Mouse (Mus musculus) monocyte, adult 5-6 weeks (primary cell): ENCODE data around the gene Sobp. TPM values are rescaled to one million over a fixed set of nuclear protein-coding genes. Genes with fewer than 3 reads are reported as not detected.

Source experiments
- ATAC-seq: fragments of 153-309, 156-312 bp; replicated peaks from 2 replicates; pipeline ENCODE4 v1.8.0; 2017; ENCODE audit warnings: mild to moderate bottlenecking; ENCODE audit not compliant: low TSS enrichment, insufficient number of reproducible peaks, severe bottlenecking, poor library complexity, low FRiP score
- total RNA-seq: library from RNA; stranded (forward); fragments of 200-1000, 200-491, 200-594 nt; gene quantifications from 3 replicates; pipeline ENCODE4 v1.2.3, GENCODE M21; 2017

Gene Sobp
- total RNA-seq, 1 experiment from 2014 or later, result not detected

DNA sequence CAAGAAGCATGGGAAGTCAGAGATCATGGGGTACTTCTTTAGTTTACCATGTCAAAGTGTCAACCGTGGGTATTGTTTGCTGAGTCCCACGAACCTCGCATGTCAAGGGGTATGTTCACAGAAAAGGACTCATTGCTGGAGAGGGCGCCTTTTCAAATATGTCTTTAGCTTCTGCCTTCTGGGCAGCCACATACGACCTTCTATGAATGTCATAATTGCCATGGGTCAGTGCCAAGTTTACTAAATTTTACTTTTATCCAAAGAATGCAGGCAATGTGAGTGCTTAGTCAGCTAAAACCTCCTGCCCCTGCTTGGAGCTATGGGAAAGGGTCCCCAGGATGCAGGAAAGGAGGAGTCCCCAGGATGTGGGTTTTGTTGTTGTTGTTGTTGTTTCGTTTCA is 197.8 kb downstream of the Sobp start:
- ATAC-seq, result no peak

DNA sequence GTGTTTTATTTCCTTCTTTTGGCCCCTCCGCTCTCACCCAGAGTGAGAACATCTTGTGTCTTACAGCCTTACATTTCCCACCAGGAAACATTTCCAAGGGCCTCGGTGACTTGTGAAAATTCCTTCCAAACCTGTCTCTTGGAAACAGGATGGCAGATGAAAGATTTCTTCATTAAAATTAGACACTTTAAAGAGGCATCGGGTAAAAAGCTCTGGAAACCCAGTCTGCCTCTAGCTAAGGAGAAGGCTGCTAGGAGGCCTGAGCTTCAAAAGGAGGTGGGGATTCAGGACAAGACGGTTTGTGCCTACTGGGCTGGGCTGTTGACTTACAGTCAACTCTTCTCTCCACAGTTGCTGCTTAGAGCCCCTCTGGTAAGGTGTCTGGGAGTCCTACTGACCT is 200.8 kb downstream of the Sobp start:
- no peak for ATAC-seq

DNA sequence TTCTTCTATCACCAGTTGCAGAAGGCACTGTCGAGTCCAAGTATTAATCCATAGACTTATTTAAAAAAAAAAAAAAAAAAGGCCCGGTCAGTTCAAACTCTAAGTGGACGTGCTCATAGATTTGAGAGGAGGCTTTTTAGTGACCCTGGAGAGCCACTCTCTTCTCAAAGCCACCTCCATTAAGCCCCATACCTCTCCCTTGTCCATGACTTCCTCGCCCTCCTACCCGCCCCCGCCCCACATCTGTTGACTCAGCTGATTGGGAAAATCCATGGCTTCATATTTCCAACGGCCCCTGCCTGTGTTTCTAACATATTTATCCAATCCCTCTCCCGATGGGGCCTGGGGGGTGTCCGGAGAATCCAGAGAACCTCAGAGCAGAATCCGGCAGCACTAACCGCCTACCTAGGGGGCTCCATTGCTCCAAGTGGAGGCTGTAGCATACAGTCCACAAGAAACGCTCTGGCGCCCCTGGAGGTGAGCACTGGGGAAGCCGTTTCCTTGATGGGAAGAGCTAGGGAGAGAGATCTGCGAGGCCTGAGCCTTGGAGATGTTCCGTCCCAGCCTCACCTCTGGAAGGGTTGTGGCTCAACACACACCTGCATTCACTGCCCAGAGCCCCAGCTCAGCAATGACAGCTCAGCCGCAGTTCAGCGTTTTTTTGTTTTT is 201.7 kb downstream of the Sobp start:
- ATAC-seq, result no peak

DNA sequence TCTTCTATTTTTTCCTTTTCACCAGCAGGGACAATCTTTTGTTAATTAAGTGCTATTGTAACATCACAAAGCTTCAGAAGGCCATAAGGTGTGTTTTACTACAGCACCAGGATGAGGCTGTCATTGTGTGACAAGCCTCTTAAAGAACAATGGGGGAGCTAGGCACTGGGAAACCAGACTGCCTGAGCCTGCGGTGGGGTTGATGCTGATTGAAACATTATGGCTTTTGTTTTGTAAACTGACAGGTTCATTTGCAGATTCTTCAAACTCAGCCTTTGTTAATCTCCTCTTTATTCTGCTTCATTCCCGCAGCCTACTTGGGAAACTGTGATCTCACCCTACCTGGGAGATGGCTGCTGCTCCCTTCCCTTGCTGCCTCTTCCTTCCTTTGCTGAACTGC is 206.0 kb downstream of the Sobp start:
- ATAC-seq, result no peak

DNA sequence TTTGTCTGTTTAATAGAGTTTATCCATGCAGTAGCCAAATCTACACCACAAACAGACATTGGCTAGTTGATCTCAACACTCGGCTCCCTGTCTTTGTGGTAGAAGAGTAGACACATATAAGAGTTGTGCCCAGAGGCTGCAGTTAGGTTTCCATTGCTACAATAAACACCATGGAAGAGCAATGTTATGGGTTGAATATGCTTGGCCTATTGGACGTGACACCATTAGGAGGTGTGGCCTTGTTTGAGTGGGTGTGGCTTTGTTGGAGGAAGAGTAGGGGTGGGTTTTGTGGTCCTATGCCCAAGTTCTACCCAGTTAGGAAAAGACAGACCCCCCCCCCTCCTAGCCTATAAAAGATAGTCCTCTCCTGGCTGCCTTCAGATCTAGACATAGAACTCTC is 211.3 kb downstream of the Sobp start:
- ATAC-seq, result no peak

DNA sequence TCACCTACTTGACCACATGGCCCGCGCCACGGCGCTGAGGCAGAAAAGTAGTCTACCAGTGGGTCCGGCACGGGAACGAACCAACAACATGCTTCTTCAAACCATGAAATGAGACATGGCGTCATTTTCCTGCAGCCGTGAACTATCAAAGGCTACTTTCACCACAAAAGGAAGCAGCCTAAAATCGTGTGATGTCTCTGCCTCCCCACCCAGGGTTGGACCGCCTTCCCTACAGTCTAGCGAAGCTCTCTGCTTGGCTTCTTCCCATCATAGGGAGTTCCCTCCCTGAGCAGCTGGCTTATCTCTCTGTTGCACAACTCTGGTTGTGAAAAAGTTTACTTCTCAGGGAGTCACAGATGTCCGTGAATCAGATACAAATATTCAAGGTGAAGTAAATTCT is 211.7 kb downstream of the Sobp start:
- ATAC-seq, result peak; percentile 46

DNA sequence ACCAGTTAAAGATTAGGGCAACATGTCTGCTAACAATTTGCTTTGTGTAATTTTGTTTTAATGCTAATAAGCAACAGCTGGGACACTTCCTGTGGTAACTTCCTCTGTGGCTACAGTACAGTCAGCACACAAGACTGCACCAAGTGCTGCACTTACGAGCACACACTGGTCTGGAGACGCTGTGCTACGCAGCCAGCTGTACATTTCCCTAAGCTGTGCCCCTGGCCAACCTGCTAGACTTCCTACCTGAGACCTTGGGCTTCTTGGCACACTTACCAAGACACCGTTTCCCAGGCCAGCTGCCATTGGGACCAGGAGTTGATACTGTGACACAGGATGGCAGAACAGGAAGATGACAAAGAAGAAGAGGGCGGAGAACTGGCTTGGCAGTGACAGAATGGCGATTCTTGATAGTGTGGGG is 212.1 kb downstream of the Sobp start:
- ATAC-seq, result peak; percentile 57

DNA sequence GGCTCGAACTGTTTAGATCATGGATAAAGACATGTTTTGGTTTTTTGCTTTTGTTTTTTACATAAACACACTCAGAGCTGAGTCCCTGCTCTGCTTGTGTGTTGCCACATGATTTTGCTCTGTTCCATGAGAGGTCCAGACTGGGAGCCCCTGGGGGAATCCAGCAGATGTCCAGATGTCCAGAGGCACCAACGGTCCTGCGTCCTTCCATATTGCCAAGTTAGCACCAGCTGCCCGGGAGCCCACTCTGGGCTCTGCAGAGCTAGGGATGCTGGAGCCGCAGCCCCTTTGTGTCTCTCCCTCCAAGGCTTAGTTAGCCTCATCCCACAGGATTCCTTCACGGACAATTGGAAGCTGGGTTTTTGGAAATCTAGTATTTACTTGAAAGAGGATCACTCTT is 212.6 kb downstream of the Sobp start:
- ATAC-seq, result no peak

DNA sequence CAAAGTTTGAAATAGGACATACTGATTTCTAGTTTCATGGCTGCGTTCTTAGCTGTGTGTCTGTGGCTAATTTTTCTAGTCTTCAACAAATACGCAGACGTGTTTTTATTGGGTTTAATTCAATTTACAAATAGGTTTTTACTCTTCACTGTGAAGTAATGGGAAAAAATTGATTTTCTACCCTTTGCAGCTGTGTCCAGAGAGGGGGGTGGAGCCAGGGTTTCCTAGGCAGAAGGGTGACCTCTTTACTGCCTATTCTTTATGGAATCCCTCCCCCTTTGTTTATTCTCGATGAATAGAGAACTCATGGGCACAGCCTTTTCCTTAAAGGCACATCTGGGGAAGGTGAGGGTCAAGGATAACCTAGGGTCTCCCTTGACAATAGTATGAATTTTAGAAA is 215.6 kb downstream of the Sobp start:
- ATAC-seq, result no peak

DNA sequence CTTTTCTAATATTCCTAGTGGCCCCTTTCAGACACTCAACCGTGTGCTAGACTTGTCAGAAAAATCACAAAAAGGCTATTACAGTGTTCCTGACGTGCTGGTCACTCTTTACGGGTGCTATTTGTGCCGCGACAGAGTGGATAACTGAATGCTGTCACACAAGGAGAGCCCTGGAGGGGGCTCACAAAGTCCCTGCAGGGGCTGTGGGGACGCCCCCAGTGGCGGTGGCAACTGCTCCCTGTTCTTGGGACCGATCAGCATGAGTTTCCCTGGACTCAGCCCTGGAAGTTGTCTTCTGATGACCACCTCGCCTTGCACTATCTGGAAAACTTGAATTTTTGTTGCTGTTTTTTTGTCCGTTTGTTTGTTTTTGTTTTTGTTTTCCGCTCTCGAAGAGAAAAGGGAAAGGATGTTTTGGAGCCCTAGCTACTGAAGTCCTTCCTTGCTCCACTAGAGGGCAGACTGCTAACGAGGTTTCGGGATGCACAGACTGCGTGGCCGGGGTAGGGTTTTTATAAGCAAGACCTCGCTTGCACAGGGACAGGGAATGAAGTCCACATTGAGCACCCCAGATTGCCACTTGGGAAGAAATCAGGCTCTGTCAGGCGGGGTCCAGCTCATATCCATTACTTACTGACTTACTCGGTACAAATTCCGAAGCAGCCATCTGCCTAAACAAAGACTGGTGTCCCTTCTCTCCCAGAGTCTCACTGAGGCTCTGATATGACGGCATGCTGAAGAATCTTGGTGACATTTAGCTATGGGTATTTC is 216.3 kb downstream of the Sobp start:
- no peak; the same call in 1 of the 2 replicates for ATAC-seq

DNA sequence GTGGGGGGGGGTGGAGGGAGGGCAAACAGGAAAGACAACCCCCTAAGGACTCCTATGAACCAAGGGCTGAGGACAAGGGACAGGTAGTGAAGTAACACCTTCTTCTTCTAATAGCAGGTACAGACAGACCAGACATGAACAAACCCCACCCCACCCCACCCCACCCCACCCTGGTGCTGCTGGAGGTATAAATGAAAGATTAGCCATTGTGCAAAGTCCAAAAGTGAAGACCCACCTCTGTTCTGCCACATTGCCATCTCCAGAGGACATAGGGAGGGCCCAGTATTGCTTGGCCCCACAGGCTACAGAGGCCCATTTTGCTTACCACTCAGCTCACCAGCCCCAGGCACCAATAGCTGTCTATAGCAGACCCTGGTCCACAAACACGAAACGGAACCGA is 219.1 kb downstream of the Sobp start:
- no peak for ATAC-seq

DNA sequence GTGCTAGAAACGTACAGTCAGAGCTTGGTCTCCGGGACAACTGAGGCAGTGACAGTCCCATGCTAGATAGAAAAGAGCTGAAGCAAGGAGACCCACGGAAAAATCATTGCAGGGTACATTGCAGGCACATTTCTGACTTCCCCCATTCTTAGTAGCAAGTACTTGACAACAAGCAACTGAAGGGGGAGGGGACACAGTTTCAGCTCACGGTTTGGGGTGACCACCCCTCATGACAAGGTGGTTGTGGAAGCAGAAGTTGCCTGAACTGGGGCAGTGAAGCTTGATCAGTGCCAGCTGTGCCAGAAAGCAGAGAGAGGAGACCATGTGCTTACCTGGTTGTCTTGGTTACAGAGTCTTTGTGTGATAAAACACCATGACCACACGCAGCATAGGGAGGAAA is 220.7 kb downstream of the Sobp start:
- no peak for ATAC-seq

Other genes with a start within 250 kb of the Sobp start
- not detected in 3 replicates for gene 9030612E09Rik, start 174 bp upstream of the Sobp start, total RNA-seq
- 4.7 to 13.1 TPM (median 6.2 TPM) in 3 replicates for gene Pdss2, start 47.0 kb upstream of the Sobp start, total RNA-seq